Mouse (Mus musculus) embryonic facial prominence, embryonic 10.5 days (tissue): ENCODE measurements around the gene Prr22. TPM values are rescaled to one million over a fixed set of nuclear protein-coding genes. Genes with fewer than 3 reads are reported as not detected.

Experiments
- DNase-seq: peaks from one replicate; pipeline ENCODE4 v3.0.0-alpha.2; 2017; ENCODE audit warnings: low spot score
- H3K27ac ChIP-seq: fragments of 300-500 bp; sonication (generic); replicated peaks from 2 replicates; pipeline ENCODE4 v1.5.1; 2016; ENCODE audit warnings: mild to moderate bottlenecking
- H3K27me3 ChIP-seq: fragments of 300-500 bp; sonication (generic); replicated peaks from 2 replicates; pipeline ENCODE4 v1.6.1; 2016; ENCODE audit warnings: low read depth, mild to moderate bottlenecking; ENCODE audit not compliant: poor library complexity, severe bottlenecking
- H3K36me3 ChIP-seq: fragments of 300-500 bp; sonication (generic); replicated peaks from 2 replicates; pipeline ENCODE4 v1.6.1; 2016; ENCODE audit warnings: mild to moderate bottlenecking, moderate library complexity
- H3K4me1 ChIP-seq: fragments of 300-500 bp; sonication (generic); 2 replicates; pipeline ENCODE4 v1.6.1; 2016
- H3K4me3 ChIP-seq: fragments of 300-500 bp; sonication (generic); 2 replicates; pipeline ENCODE4 v1.5.1; 2016; ENCODE audit warnings: mild to moderate bottlenecking, moderate library complexity
- H3K9me3 ChIP-seq: fragments of 300-500 bp; sonication (generic); 2 replicates; pipeline ENCODE4 v1.6.1; 2016; ENCODE audit warnings: mild to moderate bottlenecking
- WGBS: fragments of 180-500 bp; shearing (Covaris S2); methylation state at CpG from one replicate; pipeline ENCODE4 v1.1.7; 2016; 5-methylcytosine and 5-hydroxymethylcytosine counted together
- polyA plus RNA-seq: library from polyadenylated mRNA; unstranded; fragments of >200 nt; fragmentation: Nextera tagmentation; extraction: Ambion mirVana; gene quantifications from 2 replicates; pipeline ENCODE4 v1.2.1, GENCODE M21; 2016

Prr22 gene
- polyA plus RNA-seq, 1 experiment from 2014 or later, result 1.8 TPM

GRCm38 (mm10) chr17:56744173-56744572 is 25.9 kb upstream of the Prr22 start:
- H3K9me3 ChIP-seq, result no peaks in the 10 kb centered on the region
- no peak for DNase-seq
- peaks cover 10% of the 10 kb centered on the region; the same call in 1 of the 2 replicates for H3K27me3 ChIP-seq
- H3K27ac ChIP-seq, result no peak overlapping the region
- no peak overlapping the region for H3K4me3 ChIP-seq
- WGBS, result 58% methylated on average over 5 of the region's 5 CpGs
- peaks cover 3% of the 10 kb centered on the region; the same call in 1 of the 2 replicates for H3K4me1 ChIP-seq
- no peaks in the 10 kb centered on the region for H3K36me3 ChIP-seq

- H3K4me3 ChIP-seq, result peak overlapping the region; percentile 48
- H3K27me3 ChIP-seq, result peaks cover 77% of the 10 kb centered on the region
- H3K9me3 ChIP-seq, result 0 out of 2 replicates have a peak, but pooled peaks cover 3% of the 10 kb centered on the region
- 25% methylated on average over 71 of the region's 71 CpGs for WGBS
- H3K27ac ChIP-seq, result peak overlapping the region; percentile 48; the same call in 1 of the 2 replicates
- H3K36me3 ChIP-seq, result no peaks in the 10 kb centered on the region
- DNase-seq, result peak; percentile 78
- H3K4me1 ChIP-seq, result peaks cover 32% of the 10 kb centered on the region
These were observed 18.5 kb upstream of the Prr22 start for GRCm38 (mm10) chr17:56751404-56752072.

- DNase-seq, result no peak
- H3K27ac ChIP-seq, result no peak overlapping the region
- 0 out of 2 replicates have a peak, but pooled peaks cover 4% of the 10 kb centered on the region for H3K9me3 ChIP-seq
- peaks cover 90% of the 10 kb centered on the region for H3K27me3 ChIP-seq
- no peaks in the 10 kb centered on the region for H3K36me3 ChIP-seq
- WGBS, result 20% methylated on average over 15 of the region's 15 CpGs
- no peak overlapping the region for H3K4me3 ChIP-seq
- peaks cover 51% of the 10 kb centered on the region for H3K4me1 ChIP-seq
These were observed 16.6 kb upstream of the Prr22 start for GRCm38 (mm10) chr17:56753452-56753851.

- Histone ChIP-seq H3K4me1 (peaks cover 60% of the 10 kb centered on the region), H3K27ac (no peak overlapping the region), H3K36me3 (no peaks in the 10 kb centered on the region), H3K9me3 (0 out of 2 replicates have a peak, but pooled peaks cover 5% of the 10 kb centered on the region), H3K27me3 (peaks cover 99% of the 10 kb centered on the region), H3K4me3 (peak overlapping the region; percentile 8; the same call in 1 of the 2 replicates)
- DNase-seq, result peak; percentile 26
- WGBS, result 13% methylated on average over 36 of the region's 36 CpGs
These were observed 15.5 kb upstream of the Prr22 start for GRCm38 (mm10) chr17:56754271-56755185.

- Histone ChIP-seq H3K4me1 (peaks cover 58% of the 10 kb centered on the region), H3K36me3 (no peaks in the 10 kb centered on the region), H3K27me3 (peaks cover 97% of the 10 kb centered on the region), H3K9me3 (0 out of 2 replicates have a peak, but pooled peaks cover 3% of the 10 kb centered on the region), H3K27ac (peak overlapping the region; percentile 77), H3K4me3 (peak overlapping the region; percentile 64)
- peak; percentile 38 for DNase-seq
- WGBS, result 2% methylated on average over 51 of the region's 51 CpGs
These were observed 13.2 kb upstream of the Prr22 start for GRCm38 (mm10) chr17:56756703-56757399.

- peak; percentile 90 for DNase-seq
- no peaks in the 10 kb centered on the region for H3K36me3 ChIP-seq
- peak within 1 kb of the TSS; percentile 77 for H3K27ac ChIP-seq
- peaks cover 65% of the 10 kb centered on the region for H3K4me1 ChIP-seq
- peak within 1 kb of the TSS; percentile 64 for H3K4me3 ChIP-seq
- H3K27me3 ChIP-seq, result peaks cover 90% of the 10 kb centered on the region
- H3K9me3 ChIP-seq, result 0 out of 2 replicates have a peak, but pooled peaks cover 3% of the 10 kb centered on the region
- under 1% methylated on average over 48 of the region's 48 CpGs for WGBS
These were observed 12.5 kb upstream of the Prr22 start, which contains the start of gene Nrtn for GRCm38 (mm10) chr17:56757416-56758123. Nrtn (minus strand) TSS chr17:56757530.

GRCm38 (mm10) chr17:56758132-56758531 is 11.9 kb upstream of the Prr22 start:
- Histone ChIP-seq H3K27me3 (peaks cover 84% of the 10 kb centered on the region), H3K4me1 (peaks cover 70% of the 10 kb centered on the region), H3K36me3 (no peaks in the 10 kb centered on the region), H3K9me3 (0 out of 2 replicates have a peak, but pooled peaks cover 3% of the 10 kb centered on the region), H3K27ac (no peak overlapping the region), H3K4me3 (peak overlapping the region; percentile 64; the same call in 1 of the 2 replicates)
- peak; percentile 77 for DNase-seq
- WGBS, result 5% methylated on average over 12 of the region's 12 CpGs

- WGBS, result 62% methylated on average over 7 of the region's 7 CpGs
- Histone ChIP-seq H3K27me3 (peaks cover 73% of the 10 kb centered on the region), H3K4me1 (peaks cover 62% of the 10 kb centered on the region), H3K9me3 (0 out of 2 replicates have a peak, but pooled peaks cover 3% of the 10 kb centered on the region), H3K4me3 (no peak overlapping the region), H3K36me3 (no peaks in the 10 kb centered on the region), H3K27ac (no peak overlapping the region)
- peak; percentile 29 for DNase-seq
These were observed 10.8 kb upstream of the Prr22 start for GRCm38 (mm10) chr17:56759261-56759660.

- Histone ChIP-seq H3K27me3 (peaks cover 55% of the 10 kb centered on the region), H3K27ac (no peak overlapping the region), H3K9me3 (0 out of 2 replicates have a peak, but pooled peaks cover 3% of the 10 kb centered on the region), H3K4me1 (peaks cover 61% of the 10 kb centered on the region), H3K4me3 (no peak overlapping the region), H3K36me3 (no peaks in the 10 kb centered on the region)
- WGBS, result 70% methylated on average over 3 of the region's 3 CpGs
- DNase-seq, result no peak
These were observed 9.0 kb upstream of the Prr22 start for GRCm38 (mm10) chr17:56761077-56761476.

GRCm38 (mm10) chr17:56761991-56762410 is 8.0 kb upstream of the Prr22 start:
- H3K4me1 ChIP-seq, result peaks cover 52% of the 10 kb centered on the region
- peak; percentile 94 for DNase-seq
- peaks cover 45% of the 10 kb centered on the region for H3K27me3 ChIP-seq
- peaks cover 8% of the 10 kb centered on the region for H3K36me3 ChIP-seq
- H3K9me3 ChIP-seq, result 0 out of 2 replicates have a peak, but pooled peaks cover 3% of the 10 kb centered on the region
- WGBS, result 0% methylated on average over 28 of the region's 28 CpGs
- H3K27ac ChIP-seq, result peak overlapping the region; percentile 85
- H3K4me3 ChIP-seq, result peak overlapping the region; percentile 63
